Mouse (Mus musculus) left cerebral cortex, postnatal 14 days (tissue): ENCODE measurements around the gene Gm13178. TPM values are rescaled to one million over a fixed set of nuclear protein-coding genes. Genes with fewer than 3 reads are reported as not detected.

Experiments
- DNase-seq, 2 experiments: peaks; one replicate each; pipeline ENCODE4 v3.0.0; 2021 to 2022; ENCODE audit warnings: low spot score in 2 of 2, mixed read lengths in 1 of 2
- intact Hi-C: fragments of 180-260 bp; cut with DNase I; formaldehyde crosslinking; loops from one replicate; pipeline ENCODE4 v1.15.1; 2025
- long read RNA-seq, 2 experiments: library from polyadenylated mRNA; stranded (forward); transcript quantifications; one replicate each; pipeline ENCODE4 v2.0.0; 2021
- total RNA-seq, 2 experiments: library from RNA; stranded (reverse); gene quantifications; 2 replicates each; pipeline ENCODE4 v1.2.3; 2021

Gm13178 gene
- total RNA-seq: not detected
- long read RNA-seq, experiment 1: 0 reads
- long read RNA-seq, experiment 2: 0 reads

DNA sequence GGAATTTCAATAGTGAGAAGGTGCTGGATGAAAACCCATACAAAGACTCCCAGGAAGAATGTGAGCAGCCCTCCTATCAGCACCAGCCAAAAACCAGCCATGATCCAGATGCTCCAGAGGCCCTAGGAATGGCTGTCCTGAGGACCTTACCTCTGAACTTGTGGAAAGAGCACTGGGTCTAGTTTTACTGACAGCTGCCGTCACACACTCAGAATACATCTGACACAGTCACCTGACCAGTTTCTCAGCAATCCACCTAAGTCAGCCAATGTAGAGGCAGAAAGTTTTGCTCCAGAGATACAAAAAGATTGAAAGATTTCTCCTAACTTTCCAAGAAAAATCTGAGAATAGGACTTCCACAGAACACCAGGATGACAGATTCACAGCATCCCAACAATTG is at the start of gene Gm13178:
Gene Gm13178, minus strand, starts transcription at position 101 of the 400 bp plus-strand sequence.
- no peak for DNase-seq
- intact Hi-C loops: no loop called here

DNA sequence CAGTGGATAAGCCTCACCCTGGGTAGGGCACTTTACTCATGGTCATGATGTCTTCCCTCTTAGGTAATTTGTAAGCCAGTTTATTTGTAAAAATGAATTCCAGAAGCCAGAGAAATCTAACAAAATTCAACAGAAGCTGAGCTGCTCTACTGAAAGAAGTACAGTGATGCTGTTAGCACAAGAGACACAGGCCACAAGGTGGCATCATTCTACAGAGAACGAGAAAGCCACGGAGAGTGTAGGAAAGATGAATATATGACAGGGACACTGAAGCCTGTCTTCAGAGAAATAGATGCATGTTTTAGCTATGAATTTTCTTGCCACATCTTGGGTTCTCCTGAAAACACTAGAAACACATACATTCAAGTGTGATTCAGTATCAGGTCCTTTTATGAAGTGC is 44.5 kb upstream of the Gm13178 start:
- peak; percentile 63 to 67 for DNase-seq
- intact Hi-C loops: loop anchor here (2.0 to 10.0 kb wide), 3 partner anchors 107 to 529 kb away; no protein-coding TSS in a partner anchor

DNA sequence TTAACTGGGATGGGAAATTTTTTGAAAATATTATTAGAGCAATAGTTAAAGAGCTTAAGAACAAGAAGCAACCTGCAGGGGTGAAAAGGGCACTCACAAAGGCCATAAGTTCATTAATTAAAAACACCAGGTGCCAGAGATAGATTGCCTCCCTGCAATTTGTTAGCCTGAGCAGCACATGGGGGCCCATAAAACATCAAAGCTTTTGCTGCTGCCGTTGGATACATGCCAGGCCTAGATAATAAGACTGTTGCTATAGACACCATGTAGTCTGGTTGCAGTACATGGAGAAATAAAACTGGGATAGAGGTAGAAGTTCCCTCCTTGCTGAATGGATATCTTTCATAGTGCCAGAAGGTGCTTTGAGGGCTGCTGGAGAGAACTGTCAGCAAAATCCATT is 27.9 kb upstream of the Gm13178 start:
- intact Hi-C loops: no loop called here
- no peak for DNase-seq

DNA sequence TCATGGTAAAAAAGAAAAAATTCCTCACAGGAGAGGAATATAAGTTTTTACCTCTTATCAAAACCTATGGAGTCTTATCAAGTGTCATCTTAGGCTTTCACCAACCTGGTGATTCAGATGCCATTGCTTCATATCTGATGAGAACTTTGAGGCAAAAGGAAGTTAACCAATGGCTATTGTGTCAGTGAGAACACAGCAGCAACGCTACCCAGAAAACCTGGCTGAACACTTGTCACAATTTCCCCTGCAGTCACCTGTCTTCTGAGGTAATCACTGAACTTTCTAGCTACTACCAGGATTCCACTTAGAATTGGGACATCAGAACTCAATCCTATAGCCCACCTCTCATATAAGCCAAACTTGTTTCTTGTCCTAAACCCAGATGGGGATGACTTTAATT is 1.5 kb downstream of the Gm13178 start:
- intact Hi-C loops: no loop called here
- no peak for DNase-seq

DNA sequence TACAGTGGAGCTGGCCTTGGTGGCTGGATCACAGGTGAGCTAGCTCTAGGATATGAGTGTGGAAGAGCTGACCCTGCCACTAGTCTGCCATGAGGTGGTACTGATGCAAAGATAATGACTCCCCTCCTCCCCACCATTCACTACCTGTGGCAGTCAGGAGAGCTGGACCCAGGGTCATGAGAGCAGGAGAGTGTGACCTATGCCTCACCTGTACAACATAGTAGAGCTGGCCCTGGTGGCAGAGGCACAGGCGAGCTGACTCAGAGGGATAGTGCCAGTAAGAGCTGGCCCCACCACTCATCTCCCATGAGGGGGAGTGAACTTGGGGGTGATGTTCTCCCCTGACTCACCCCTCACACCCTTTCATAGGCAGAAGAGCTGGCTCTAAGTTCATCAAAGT is 2.9 kb downstream of the Gm13178 start:
- intact Hi-C loops: no loop called here
- no peak for DNase-seq

DNA sequence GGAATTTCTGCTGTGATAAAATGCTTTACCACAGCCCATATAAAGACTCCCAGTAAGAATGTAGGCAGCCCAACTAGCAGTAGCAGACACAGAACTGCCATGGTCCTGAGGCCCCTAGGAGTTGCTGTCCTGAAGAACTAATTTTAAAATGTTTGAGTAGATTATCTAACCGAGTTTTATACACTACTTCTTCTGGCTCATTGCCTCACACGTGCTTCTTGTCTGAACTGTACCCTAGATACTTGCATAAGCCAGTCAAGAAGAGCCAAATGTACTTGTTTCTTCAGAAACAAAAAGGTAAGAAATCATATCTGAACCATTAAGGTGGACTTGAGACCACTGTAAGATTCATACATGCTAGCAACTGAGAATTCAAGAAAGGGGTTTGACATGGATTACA is 34.9 kb downstream of the Gm13178 start, which contains the start of gene Gm436:
Gene Gm436, minus strand, starts transcription at position 101 of the 400 bp plus-strand sequence.
- DNase-seq: no peak
- intact Hi-C loops: no loop called here

Other genes with a start within 250 kb of the Gm13178 start
- gene 9430007A20Rik, start 201.6 kb downstream of the Gm13178 start, total RNA-seq: not detected
- gene Gm13124, start 156.3 kb downstream of the Gm13178 start, total RNA-seq: not detected
- not detected for gene Aadacl4, start 107.7 kb downstream of the Gm13178 start, total RNA-seq
- not detected for gene Gm436, start 35.0 kb downstream of the Gm13178 start, total RNA-seq
- gene Gm438, start 65.2 kb upstream of the Gm13178 start, total RNA-seq: not detected
- gene Dhrs3, start 171.4 kb upstream of the Gm13178 start, total RNA-seq: 10 to 100 TPM; 22.2 TPM